Mouse (Mus musculus) CH12.LX (cell line): ENCODE data around the gene Srd5a1. TPM values are rescaled to one million over a fixed set of nuclear protein-coding genes. Genes with fewer than 3 reads are reported as not detected.

Experiments
- DNase-seq: peaks from one replicate; pipeline ENCODE4 v3.0.0-alpha.2; 2013; ENCODE audit errors: extremely low read depth
- H3K27ac ChIP-seq: 2 replicates; pipeline ENCODE4 v1.5.1; 2012; ENCODE audit warnings: low read depth, mild to moderate bottlenecking, control low read depth, moderate library complexity; ENCODE audit not compliant: insufficient read depth
- H3K27me3 ChIP-seq: replicated peaks from 2 replicates; pipeline ENCODE3; 2012; ENCODE audit warnings: inconsistent platforms
- H3K36me3 ChIP-seq, 2 experiments: replicated peaks in 1 of 2; 2 replicates each; pipeline versions ENCODE3 to v1.6.1; 2012; ENCODE audit warnings: inconsistent platforms in 1 of 2, low read length in 1 of 2, mild to moderate bottlenecking in 1 of 2, mixed read lengths in 1 of 2, moderate library complexity in 1 of 2; ENCODE audit not compliant: control insufficient read depth in 1 of 2, insufficient read depth in 1 of 2
- H3K4me1 ChIP-seq, 2 experiments: 2 replicates each; pipeline ENCODE4 v1.6.1; 2012; ENCODE audit warnings: inconsistent platforms in 1 of 2, moderate library complexity in 1 of 2; ENCODE audit not compliant: insufficient read depth in 2 of 2, control insufficient read depth in 1 of 2
- H3K4me2 ChIP-seq: 2 replicates; pipeline ENCODE4 v1.6.1; 2012; ENCODE audit warnings: low read depth, mild to moderate bottlenecking, control low read depth; ENCODE audit not compliant: poor library complexity, insufficient read depth, severe bottlenecking
- H3K4me3 ChIP-seq, 3 experiments: fragments of 150-350 bp in 1 of 3; sonication (generic) in 1 of 3; replicated peaks in 1 of 3; 2 replicates each; pipeline versions ENCODE3 to v1.5.1; 2011 to 2012; ENCODE audit warnings: low read depth in 2 of 3, low read length in 2 of 3, mild to moderate bottlenecking in 2 of 3, moderate library complexity in 2 of 3, control low read depth in 1 of 3, improper control_type of control experiment in 1 of 3, inconsistent platforms in 1 of 3, mixed read lengths in 1 of 3; ENCODE audit not compliant: poor library complexity in 1 of 3
- H3K79me2 ChIP-seq: replicated peaks from 2 replicates; pipeline ENCODE4 v1.6.1; 2012; ENCODE audit warnings: mild to moderate bottlenecking, moderate library complexity; ENCODE audit not compliant: control insufficient read depth, poor library complexity, insufficient read depth, severe bottlenecking; ENCODE audit errors: extremely low read depth
- H3K9ac ChIP-seq: 2 replicates; pipeline ENCODE4 v1.6.1; 2012; ENCODE audit warnings: low read depth, mild to moderate bottlenecking, control low read depth, moderate library complexity; ENCODE audit not compliant: insufficient read depth
- H3K9me3 ChIP-seq: replicated peaks from 2 replicates; pipeline ENCODE3; 2012; ENCODE audit warnings: low read length, inconsistent platforms, mixed read lengths
- CHD2 ChIP-seq: IDR thresholded peaks from 2 replicates; pipeline ENCODE4 v1.6.1; 2011; ENCODE audit warnings: low read length, improper control_type of control experiment
- E2F4 ChIP-seq: IDR thresholded peaks from 2 replicates; pipeline ENCODE4 v1.6.1; 2011; ENCODE audit warnings: low read depth, low read length, improper control_type of control experiment; ENCODE audit not compliant: insufficient replicate concordance
- ELF1 ChIP-seq: IDR thresholded peaks from 2 replicates; pipeline ENCODE4 v1.6.1; 2014; ENCODE audit warnings: low read depth, mild to moderate bottlenecking, inconsistent platforms, low read length, improper control_type of control experiment
- EP300 ChIP-seq: IDR thresholded peaks from 2 replicates; pipeline ENCODE4 v1.6.1; 2011; ENCODE audit warnings: low read length, improper control_type of control experiment
- GABPA ChIP-seq: IDR thresholded peaks from 2 replicates; pipeline ENCODE4 v1.6.1; 2012; ENCODE audit warnings: low read depth, low read length, improper control_type of control experiment, inconsistent platforms; ENCODE audit not compliant: insufficient replicate concordance
- HCFC1 ChIP-seq: IDR thresholded peaks from 2 replicates; pipeline ENCODE4 v1.6.1; 2012; ENCODE audit warnings: low read depth, mild to moderate bottlenecking, inconsistent platforms, low read length, improper control_type of control experiment
- IRF4 ChIP-seq: IDR thresholded peaks from 2 replicates; pipeline ENCODE4 v1.6.1; 2014; ENCODE audit warnings: low read depth, mild to moderate bottlenecking, inconsistent platforms, low read length, improper control_type of control experiment
- JUN ChIP-seq: IDR thresholded peaks from 2 replicates; pipeline ENCODE4 v1.6.1; 2011; ENCODE audit warnings: low read depth, mild to moderate bottlenecking, low read length, improper control_type of control experiment, moderate library complexity; ENCODE audit not compliant: insufficient read depth
- KAT2A ChIP-seq: IDR thresholded peaks from 2 replicates; pipeline ENCODE4 v1.6.1; 2012; ENCODE audit warnings: low read length, improper control_type of control experiment, inconsistent platforms; ENCODE audit not compliant: insufficient replicate concordance
- MAX ChIP-seq: IDR thresholded peaks from 2 replicates; pipeline ENCODE4 v1.6.1; 2011; ENCODE audit warnings: low read length, improper control_type of control experiment
- MEF2A ChIP-seq: IDR thresholded peaks from 2 replicates; pipeline ENCODE4 v1.6.1; 2014; ENCODE audit warnings: low read depth, mild to moderate bottlenecking, inconsistent platforms, low read length, improper control_type of control experiment, borderline replicate concordance
- MYC ChIP-seq: IDR thresholded peaks from 2 replicates; pipeline ENCODE4 v1.6.1; 2011; ENCODE audit warnings: low read depth, mild to moderate bottlenecking, improper control_type of control experiment, low read length
- NELFE ChIP-seq: IDR thresholded peaks from 2 replicates; pipeline ENCODE4 v1.6.1; 2011; ENCODE audit warnings: low read depth, low read length, improper control_type of control experiment
- POLR2A ChIP-seq: IDR thresholded peaks from 2 replicates; pipeline ENCODE4 v1.6.1; 2011; ENCODE audit warnings: low read depth, mild to moderate bottlenecking, improper control_type of control experiment, low read length
- POLR2AphosphoS2 ChIP-seq: IDR thresholded peaks from 2 replicates; pipeline ENCODE4 v1.6.1; 2011; ENCODE audit warnings: low read depth, low read length, improper control_type of control experiment
- RAD21 ChIP-seq: IDR thresholded peaks from 2 replicates; pipeline ENCODE4 v1.6.1; 2011; ENCODE audit warnings: low read depth, mild to moderate bottlenecking, low read length, improper control_type of control experiment, moderate library complexity
- RCOR1 ChIP-seq: conservative IDR thresholded peaks from 2 replicates; pipeline ENCODE4 v1.6.1; 2012; ENCODE audit warnings: low read depth, mild to moderate bottlenecking, inconsistent platforms, low read length, improper control_type of control experiment
- SIN3A ChIP-seq: IDR thresholded peaks from 2 replicates; pipeline ENCODE4 v1.6.1; 2012; ENCODE audit warnings: low read length, improper control_type of control experiment, inconsistent platforms
- USF2 ChIP-seq: conservative IDR thresholded peaks from 2 replicates; pipeline ENCODE4 v1.6.1; 2011; ENCODE audit warnings: low read depth, low read length, improper control_type of control experiment
- ZMIZ1 ChIP-seq: IDR thresholded peaks from 2 replicates; pipeline ENCODE4 v1.6.1; 2012; ENCODE audit warnings: low read depth, mild to moderate bottlenecking, inconsistent platforms, low read length, improper control_type of control experiment
- dilution Hi-C: fragments of 300-500 bp; cut with MboI; formaldehyde crosslinking; loops from 2 replicates; pipeline ENCODE4 v1.14.3; 2020; ENCODE audit warnings: low sequenced_read_pairs; ENCODE audit not compliant: extremely low pct_unique_long_range_greater_than_20kb, extremely low pct_ligation_motif_present
- in situ Hi-C: fragments of 300-500 bp; cut with MboI; formaldehyde crosslinking; loops from 3 replicates; pipeline ENCODE4 v1.14.3; 2019; ENCODE audit warnings: low sequenced_read_pairs, low pct_ligation_motif_present, low pct_unique_long_range_greater_than_20kb, mixed read lengths
- polyA plus RNA-seq: library from polyadenylated mRNA; unstranded; fragments of >175 nt; gene quantifications from 2 replicates; pipeline ENCODE4 v1.2.1, GENCODE M21; 2012; ENCODE audit warnings: low read depth; ENCODE audit not compliant: insufficient read length
- total RNA-seq, 2 experiments: library from RNA; depleted of rRNA; stranded (reverse); fragments of 300-350 nt in 1 of 2; fragments of >200 nt in 1 of 2; gene quantifications; 2 replicates each; pipeline ENCODE4 v1.2.3; 2012 to 2014

The Srd5a1 gene
- total and polyA plus RNA-seq, 3 experiments = 1.2 to 2.4 (median 2.3) TPM

DNA sequence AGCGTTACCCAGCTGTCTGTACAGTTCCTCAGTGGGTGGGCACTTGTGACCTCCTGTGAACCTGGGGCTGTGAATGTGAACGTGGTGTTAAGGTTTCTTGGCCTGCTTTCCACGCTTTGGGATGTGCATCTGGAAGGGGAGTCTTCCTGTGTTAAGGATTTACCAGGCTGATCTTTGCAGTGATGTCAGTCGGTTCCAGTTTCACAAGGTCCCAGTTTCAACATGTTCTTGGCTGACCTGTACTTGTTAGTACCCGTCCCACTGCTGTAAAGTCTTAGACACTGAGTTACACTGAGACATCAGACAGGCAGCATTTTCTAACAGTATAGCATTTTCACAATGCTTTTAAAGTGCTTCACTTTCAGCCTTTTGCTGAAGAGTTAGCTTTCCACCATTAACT is 12.6 kb upstream of the Srd5a1 start:
- Histone ChIP-seq H3K9ac (no peak overlapping the region), H3K79me2 (no peaks in the 10 kb centered on the region; the same call in 1 of the 2 replicates), H3K9me3 (no peaks in the 10 kb centered on the region), H3K27ac (no peak overlapping the region), H3K36me3 (peaks cover 81 to 96% of the 10 kb centered on the region in 2 experiments), H3K27me3 (no peaks in the 10 kb centered on the region), H3K4me1 (no peaks in the 10 kb centered on the region)
- in situ Hi-C loops = no loop called here
- no peak for DNase-seq
- dilution Hi-C loops = no loop called here
- TF ChIP-seq ELF1 (no peak), E2F4 (no peak), ZMIZ1 (no peak), JUN (no peak), CHD2 (no peak), MYC (no peak), MAX (no peak)
- TF ChIP-seq, all 38 proteins: peak for 0
- Histone ChIP-seq H3K4me3 (no peak overlapping the region), H3K4me2 (no peak overlapping the region)

GRCm38 (mm10) chr13:69616716-69617115 is 5.5 kb upstream of the Srd5a1 start:
- TF ChIP-seq E2F4 = no peak
- TF ChIP-seq KAT2A = no peak
- H3K9ac ChIP-seq = no peak overlapping the region
- no peak overlapping the region for H3K27ac ChIP-seq
- peaks cover 71 to 85% of the 10 kb centered on the region in 2 experiments for H3K36me3 ChIP-seq
- peaks cover 6 to 10% of the 10 kb centered on the region in 2 experiments for H3K4me1 ChIP-seq
- no peaks in the 10 kb centered on the region for H3K9me3 ChIP-seq
- H3K79me2 ChIP-seq = peaks cover 27% of the 10 kb centered on the region
- DNase-seq = no peak
- no peak overlapping the region for H3K4me3 ChIP-seq
- dilution Hi-C loops (no loop called here), in situ Hi-C loops (loop anchor here (10.0 kb wide), 1 partner anchor 72 kb away; no protein-coding TSS in a partner anchor)
- H3K4me2 ChIP-seq = no peak overlapping the region
- no peaks in the 10 kb centered on the region for H3K27me3 ChIP-seq

- TF ChIP-seq ELF1 = no peak
- TF ChIP-seq IRF4 = no peak
- TF ChIP-seq NELFE = no peak
- TF ChIP-seq MYC = 0 out of 2 replicates have a peak, but pooled peaks have one; percentile 7
- TF ChIP-seq POLR2A = no peak
- no peak for TF ChIP-seq POLR2AphosphoS2
- no peak for TF ChIP-seq USF2
- TF ChIP-seq EP300 = no peak
- no peak for TF ChIP-seq HCFC1
- TF ChIP-seq SIN3A = 0 out of 2 replicates have a peak, but pooled peaks have one; percentile 3
- no peak for TF ChIP-seq RAD21
- TF ChIP-seq MEF2A = no peak
- no peak for TF ChIP-seq RCOR1
- no peak for TF ChIP-seq GABPA
- no peak for TF ChIP-seq ZMIZ1
- no peak for TF ChIP-seq MAX
- Histone ChIP-seq H3K9me3 (no peaks in the 10 kb centered on the region), H3K27ac (peak overlapping the region; percentile 29; the same call in 1 of the 2 replicates), H3K79me2 (peaks cover 27% of the 10 kb centered on the region), H3K36me3 (peaks cover 33 to 41% of the 10 kb centered on the region in 2 experiments), H3K4me1 (peaks cover 6 to 16% of the 10 kb centered on the region in 2 experiments), H3K4me2 (peak overlapping the region; percentile 60; the same call in 1 of the 2 replicates), H3K27me3 (peaks cover 5% of the 10 kb centered on the region), H3K4me3 (peak overlapping the region; percentile 92 to 100 (median 93)), H3K9ac (peak overlapping the region; percentile 94)
- no peak for DNase-seq
- in situ Hi-C loops = loop anchor here (10.0 kb wide), 1 partner anchor 67 kb away; no protein-coding TSS in a partner anchor
- dilution Hi-C loops = no loop called here
Measured at GRCm38 (mm10) chr13:69612175-69612544, 918 bp upstream of the Srd5a1 start.
